Comparison of ENCODE assay signal across 26 mouse cellular contexts in the genomic region with DNA sequence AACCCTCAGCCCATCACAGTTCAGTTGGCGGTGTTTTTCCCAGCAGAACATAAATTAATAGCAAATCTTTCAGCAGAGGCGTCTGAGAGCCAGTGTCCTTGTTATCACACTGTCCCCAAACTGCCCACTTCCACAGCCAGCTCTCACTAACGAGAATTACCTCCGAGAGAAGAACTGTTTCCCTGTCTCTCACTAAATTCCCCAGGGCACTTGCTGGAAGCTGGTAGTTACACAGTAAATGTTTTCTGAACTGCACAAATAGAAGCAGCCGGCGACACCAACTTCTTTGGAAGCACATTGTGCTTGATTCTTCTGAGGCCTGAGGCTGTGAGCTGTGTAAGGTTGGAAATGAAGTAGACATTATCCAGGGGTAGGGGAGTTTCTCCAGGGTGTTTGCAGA.
DNase-seq lines count a peak whose midpoint lies in the region; ATAC-seq and TF ChIP-seq lines count a peak whose summit lies in the region.
"Had no signal": no experiment of that assay in that cellular context is flagged by ENCODE, and none has a peak within 500 bp of the region (broad histone marks: within the 10 kb centered on the region; RNA-seq: fewer than 3 reads in every experiment).

No protein-coding gene starts in this region.

- H3K36me3 ChIP-seq in hindbrain, embryonic 13.5 days, result no peaks in the 10 kb centered on the region
- no peaks in the 10 kb centered on the region for H3K36me3 ChIP-seq in hindbrain, embryonic 10.5 days
- no peaks in the 10 kb centered on the region for H3K36me3 ChIP-seq in midbrain, embryonic 14.5 days (ENCODE audit: control insufficient read depth, insufficient read depth, low read length)
- no peaks in the 10 kb centered on the region for H3K36me3 ChIP-seq in midbrain, embryonic 13.5 days
- H3K36me3 ChIP-seq: embryonic facial prominence, embryonic 12.5 days; G1E; heart, embryonic 13.5 days; limb, embryonic 12.5 days; liver, embryonic 15.5 days had no signal

- H3K4me1 ChIP-seq in hindbrain, embryonic 13.5 days (replicated peaks), result peaks cover 25% of the 10 kb centered on the region
- peaks cover 7% of the 10 kb centered on the region for H3K4me1 ChIP-seq in hindbrain, embryonic 10.5 days (replicated peaks)
- peaks cover 8% of the 10 kb centered on the region; the same call in 1 of the 2 replicates for H3K4me1 ChIP-seq in midbrain, embryonic 14.5 days (ENCODE audit: control insufficient read depth, insufficient read depth, low read length)
- peaks cover 10% of the 10 kb centered on the region; the same call in 1 of the 2 replicates for H3K4me1 ChIP-seq in midbrain, embryonic 13.5 days (replicated peaks)
- H3K4me1 ChIP-seq: heart, embryonic 13.5 days; liver, embryonic 15.5 days had no signal

- H3K27ac ChIP-seq in gastrocnemius, adult 2 months, result peak overlapping the region; percentile 5; the same call in 1 of the 2 replicates
- peak overlapping the region; percentile 10; the same call in 1 of the 2 replicates for H3K27ac ChIP-seq in hindbrain, embryonic 13.5 days
- H3K27ac ChIP-seq in hindbrain, embryonic 10.5 days, result no peak overlapping the region
- H3K27ac ChIP-seq in midbrain, embryonic 14.5 days (replicated peaks; ENCODE audit: low read depth, low read length), result no peak overlapping the region
- H3K27ac ChIP-seq in midbrain, embryonic 13.5 days, result no peak overlapping the region
- H3K27ac ChIP-seq: embryonic facial prominence, embryonic 12.5 days; heart, embryonic 13.5 days; limb, embryonic 12.5 days; liver, embryonic 15.5 days had no signal

- no peak overlapping the region for H3K4me2 ChIP-seq in hindbrain, embryonic 13.5 days
- H3K4me2 ChIP-seq in midbrain, embryonic 14.5 days (ENCODE audit: low read length), result no peak overlapping the region
- no peak overlapping the region for H3K4me2 ChIP-seq in midbrain, embryonic 13.5 days (replicated peaks)
- H3K4me2 ChIP-seq: embryonic facial prominence, embryonic 12.5 days; heart, embryonic 13.5 days; limb, embryonic 12.5 days; liver, embryonic 15.5 days; lung, embryonic 14.5 days had no signal

- H3K27me3 ChIP-seq in hindbrain, embryonic 13.5 days, result no peaks in the 10 kb centered on the region
- H3K27me3 ChIP-seq in hindbrain, embryonic 10.5 days (ENCODE audit: insufficient read depth, poor library complexity, severe bottlenecking), result no peaks in the 10 kb centered on the region
- H3K27me3 ChIP-seq in midbrain, embryonic 14.5 days (ENCODE audit: control insufficient read depth, insufficient read depth, low read length), result no peaks in the 10 kb centered on the region
- no peaks in the 10 kb centered on the region for H3K27me3 ChIP-seq in midbrain, embryonic 13.5 days
- H3K27me3 ChIP-seq: embryonic facial prominence, embryonic 12.5 days; heart, embryonic 13.5 days; limb, embryonic 12.5 days; liver, embryonic 15.5 days had no signal

- no peak for DNase-seq in gastrocnemius, adult 2 months
- DNase-seq in gastrocnemius, postnatal 10 days, result no peak
- DNase-seq in hindbrain, embryonic 10.5 days (ENCODE audit: low spot score), result no peak
- peak; percentile 43 for DNase-seq in midbrain, embryonic 14.5 days
- peak; percentile 60 for DNase-seq in brain, adult 2 months (ENCODE audit: low read depth, low spot score)
- no peak for DNase-seq in cerebellum, adult 11 months
- DNase-seq: adrenal gland, adult 8-10 months; cerebellum, adult 11-12 months; cerebellum, adult 9-11 months; embryo, embryonic 11 days; heart, postnatal 10 days; kidney, adult 11 months; kidney, postnatal 14 days; layer of hippocampus, adult 9-11 months; lung, embryonic 14.5 days; lung, postnatal 14 days; thymus, postnatal 14 days had no signal

- WGBS in hindbrain, embryonic 13.5 days, result 53% methylated on average over 6 of the region's 6 CpGs
- WGBS in hindbrain, embryonic 10.5 days, result 69% methylated on average over 6 of the region's 6 CpGs
- 49% methylated on average over 6 of the region's 6 CpGs for WGBS in midbrain, embryonic 14.5 days
- WGBS in midbrain, embryonic 13.5 days, result 59% methylated on average over 6 of the region's 6 CpGs

- no peak for ATAC-seq in hindbrain, embryonic 13.5 days (ENCODE audit: low FRiP score)
- no peak for ATAC-seq in midbrain, embryonic 14.5 days (ENCODE audit: low FRiP score, low TSS enrichment)
- no peak for ATAC-seq in midbrain, embryonic 13.5 days
- ATAC-seq: forebrain, embryonic 14.5 days; inflammation-experienced regulatory T-cells, adult 6 months had no signal

- TF ChIP-seq CTCF in gastrocnemius, adult 2 months (IDR thresholded peaks at IDR 0.05), result no peak

- H3K9me3 ChIP-seq in hindbrain, embryonic 13.5 days, result no peaks in the 10 kb centered on the region
- H3K9me3 ChIP-seq in hindbrain, embryonic 10.5 days, result no peaks in the 10 kb centered on the region
- no peaks in the 10 kb centered on the region for H3K9me3 ChIP-seq in midbrain, embryonic 14.5 days (ENCODE audit: control insufficient read depth, low read length)
- no peaks in the 10 kb centered on the region for H3K9me3 ChIP-seq in midbrain, embryonic 13.5 days
- H3K9me3 ChIP-seq: embryonic facial prominence, embryonic 12.5 days; G1E; heart, embryonic 13.5 days; limb, embryonic 12.5 days; liver, embryonic 15.5 days had no signal

- intact Hi-C loops in gastrocnemius, adult 2 months (cut with DNase I), result no loop called here

- H3K9ac ChIP-seq in hindbrain, embryonic 13.5 days, result no peak overlapping the region
- H3K9ac ChIP-seq in midbrain, embryonic 14.5 days (replicated peaks; ENCODE audit: low read length), result no peak overlapping the region
- no peak overlapping the region for H3K9ac ChIP-seq in midbrain, embryonic 13.5 days (replicated peaks)
- H3K9ac ChIP-seq: embryonic facial prominence, embryonic 12.5 days; heart, embryonic 13.5 days; limb, embryonic 12.5 days; liver, embryonic 15.5 days; lung, embryonic 14.5 days had no signal

- no peak overlapping the region for H3K4me3 ChIP-seq in gastrocnemius, adult 2 months
- no peak overlapping the region for H3K4me3 ChIP-seq in hindbrain, embryonic 13.5 days
- no peak overlapping the region for H3K4me3 ChIP-seq in hindbrain, embryonic 10.5 days
- no peak overlapping the region for H3K4me3 ChIP-seq in midbrain, embryonic 14.5 days (replicated peaks; ENCODE audit: low read depth, low read length)
- H3K4me3 ChIP-seq in midbrain, embryonic 13.5 days (replicated peaks), result no peak overlapping the region
- H3K4me3 ChIP-seq: embryonic facial prominence, embryonic 12.5 days; heart, embryonic 13.5 days; limb, embryonic 12.5 days; liver, embryonic 15.5 days had no signal

Comparison
In these comparisons a context has a peak if more than half of its experiments do, and no peak if none do; other contexts are left out.
1. H3K27ac ChIP-seq: peak in gastrocnemius, adult 2 months (single experiment) and hindbrain, embryonic 13.5 days (single experiment); none in hindbrain, embryonic 10.5 days (single experiment), midbrain, embryonic 14.5 days (single experiment) and midbrain, embryonic 13.5 days (single experiment).
2. DNase-seq: peak in midbrain, embryonic 14.5 days (single experiment) and brain, adult 2 months (single experiment); none in gastrocnemius, adult 2 months (single experiment), gastrocnemius, postnatal 10 days (single experiment), hindbrain, embryonic 10.5 days (single experiment) and cerebellum, adult 11 months (single experiment).